Mouse (Mus musculus) bone marrow, adult 2 months (tissue): ENCODE results near the gene Gm1673. TPM values are rescaled to one million over a fixed set of nuclear protein-coding genes. Genes with fewer than 3 reads are reported as not detected.

Source experiments
- H3K27ac ChIP-seq: fragments of 200-500 bp; 2 replicates; pipeline ENCODE4 v1.5.1; 2012; ENCODE audit warnings: low read depth, mild to moderate bottlenecking, control low read depth, inconsistent platforms, low read length; ENCODE audit not compliant: control insufficient read depth, poor library complexity, insufficient read depth
- H3K4me1 ChIP-seq: fragments of 200-500 bp; 2 replicates; pipeline ENCODE4 v1.6.1; 2011; ENCODE audit warnings: low read length; ENCODE audit not compliant: control insufficient read depth, insufficient read depth
- H3K4me3 ChIP-seq: fragments of 200-500 bp; replicated peaks from 2 replicates; pipeline ENCODE3; 2011; ENCODE audit warnings: mild to moderate bottlenecking, low read depth, low read length, control low read depth; ENCODE audit not compliant: control insufficient read depth
- CTCF ChIP-seq: fragments of 200-500 bp; IDR thresholded peaks from 2 replicates; pipeline ENCODE4 v1.5.1; 2011; ENCODE audit warnings: low read length, control low read depth; ENCODE audit not compliant: control insufficient read depth, insufficient read depth
- POLR2A ChIP-seq: fragments of 200-500 bp; IDR thresholded peaks from 2 replicates; pipeline ENCODE4 v1.6.1; 2011; ENCODE audit warnings: low read depth, mild to moderate bottlenecking, control low read depth, low read length, borderline replicate concordance; ENCODE audit not compliant: control insufficient read depth
- WGBS: fragments of 180-500 bp; shearing (Covaris S2); methylation state at CpG from one replicate; pipeline ENCODE4 v1.1.7; 2018; 5-methylcytosine and 5-hydroxymethylcytosine counted together
- polyA plus RNA-seq: library from polyadenylated mRNA; stranded (reverse); fragments of >200 nt; gene quantifications from 2 replicates; pipeline ENCODE4 v1.2.4, GENCODE M21; 2011; ENCODE audit warnings: low replicate concordance; ENCODE audit not compliant: missing spikeins, insufficient read depth, insufficient read length

Gene Gm1673
- polyA plus RNA-seq, 1 experiment, result not detected

DNA sequence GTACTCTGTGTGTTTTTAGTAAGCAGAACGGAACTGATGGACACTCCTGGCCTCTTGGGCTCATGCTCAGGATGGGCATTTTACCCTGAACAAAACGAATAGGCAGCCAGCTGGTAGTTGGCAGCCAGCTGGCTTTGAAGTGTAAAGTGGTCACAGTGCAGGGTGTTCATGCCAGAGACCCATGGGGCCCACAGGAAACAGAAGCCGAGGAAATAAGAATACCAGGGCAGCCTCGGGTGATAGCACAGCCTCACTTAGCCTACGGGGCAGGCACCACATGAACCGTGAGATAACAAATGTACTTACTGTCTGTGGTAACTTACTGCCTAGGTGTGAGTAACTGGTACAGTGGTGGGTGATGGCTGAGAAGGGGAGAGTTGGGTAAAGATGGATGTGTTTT is 47.8 kb downstream of the Gm1673 start:
- no peaks in the 10 kb centered on the region for H3K4me1 ChIP-seq
- no peak for TF ChIP-seq POLR2A
- no peak for TF ChIP-seq CTCF
- H3K4me3 ChIP-seq, result no peak overlapping the region
- H3K27ac ChIP-seq, result no peak overlapping the region
- 22% methylated on average over 6 of the region's 6 CpGs for WGBS

DNA sequence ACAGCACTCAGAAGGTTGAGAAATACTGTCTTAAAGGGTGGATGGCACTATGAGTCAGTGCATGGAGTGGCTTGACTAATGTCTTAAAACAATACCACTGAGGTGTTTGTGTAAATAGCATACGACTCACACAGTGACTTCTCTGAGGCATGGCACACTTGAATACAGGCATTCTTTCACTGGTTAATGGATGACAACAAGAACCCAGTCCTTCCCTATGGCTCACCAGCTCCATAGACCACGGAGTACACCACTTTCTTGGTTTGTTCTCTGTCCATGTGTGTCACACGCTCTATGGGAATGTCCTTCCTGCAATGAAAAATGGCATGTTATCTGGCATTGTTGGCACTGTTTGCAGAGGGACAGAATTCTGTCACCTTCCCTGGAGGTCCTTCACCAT is 49.3 kb downstream of the Gm1673 start:
- TF ChIP-seq POLR2A (no peak), CTCF (no peak)
- WGBS, result 78% methylated on average over 3 of the region's 3 CpGs
- Histone ChIP-seq H3K27ac (no peak overlapping the region), H3K4me1 (no peaks in the 10 kb centered on the region), H3K4me3 (no peak overlapping the region)

Other genes with a start within 250 kb of the Gm1673 start
- 10.9 and 11.9 TPM in 2 replicates for gene Letm1, start 200.6 kb upstream of the Gm1673 start, polyA plus RNA-seq
- gene Nsd2, start 162.7 kb upstream of the Gm1673 start, polyA plus RNA-seq, result 28.9 and 43.4 TPM in 2 replicates
- 10.4 and 14.6 TPM in 2 replicates for gene Nelfa, start 47.0 kb upstream of the Gm1673 start, polyA plus RNA-seq
- 1.7 and 4.0 TPM in 2 replicates for gene Nat8l, start 12.6 kb downstream of the Gm1673 start, polyA plus RNA-seq
- gene Poln, start 186.0 kb downstream of the Gm1673 start, polyA plus RNA-seq, result 4.3 and 6.2 TPM in 2 replicates
- gene Haus3, start 186.1 kb downstream of the Gm1673 start, polyA plus RNA-seq, result 18.4 and 37.5 TPM in 2 replicates
- 21.8 and 51.1 TPM in 2 replicates for gene Mxd4, start 204.3 kb downstream of the Gm1673 start, polyA plus RNA-seq